Mouse (Mus musculus) thymus, adult 2 months (tissue): ENCODE measurements around the gene Ppp1r12a.

ENCODE experiments used
- CTCF ChIP-seq: fragments of 200-500 bp; IDR thresholded peaks from 2 replicates; pipeline ENCODE4 v1.5.1; 2012; ENCODE audit warnings: mild to moderate bottlenecking, control low read depth, low read length, moderate library complexity, borderline replicate concordance; ENCODE audit not compliant: control insufficient read depth, poor library complexity, insufficient read depth; ENCODE audit errors: extremely low read depth
- POLR2A ChIP-seq: fragments of 200-500 bp; IDR thresholded peaks from 2 replicates; pipeline ENCODE4 v1.6.1; 2012; ENCODE audit warnings: mild to moderate bottlenecking, low read length, control low read depth, moderate library complexity; ENCODE audit not compliant: control insufficient read depth, poor library complexity, insufficient read depth; ENCODE audit errors: extremely low read depth

DNA sequence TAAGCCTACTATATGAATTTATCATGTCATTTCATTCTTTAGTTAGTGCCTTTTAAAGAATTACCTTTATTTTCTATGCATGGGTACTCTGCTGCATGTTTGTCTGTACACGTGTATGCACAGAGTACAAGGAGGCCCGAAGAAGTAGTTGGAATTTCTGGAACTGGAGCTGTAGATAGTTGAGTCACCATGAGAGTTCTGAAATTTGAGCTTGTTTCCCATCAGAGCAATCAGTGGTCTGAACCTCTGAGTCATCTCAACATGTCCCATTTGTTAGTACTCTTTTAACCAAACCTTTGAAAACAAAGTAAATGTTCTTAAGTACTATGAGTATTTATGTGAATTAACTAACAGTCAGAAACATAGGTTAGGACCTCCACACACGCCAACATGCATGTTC, 75.1 kb downstream of the Ppp1r12a start:
- TF ChIP-seq POLR2A (no peak), CTCF (no peak)
